In genomic region chr1:107345979-107346378, GRCm38 (mm10) we compare ENCODE assay signal across 21 mouse cellular contexts. TPM values are rescaled to one million over a fixed set of nuclear protein-coding genes. Genes with fewer than 3 reads are reported as not detected.
DNase-seq lines count a peak whose midpoint lies in the region; ATAC-seq and TF ChIP-seq lines count a peak whose summit lies in the region.
"Had no signal": no experiment of that assay in that cellular context is flagged by ENCODE, and none has a peak within 500 bp of the region (broad histone marks: within the 10 kb centered on the region; RNA-seq: fewer than 3 reads in every experiment).

No protein-coding gene starts in this region.

- no peak overlapping the region for H3K4me2 ChIP-seq in kidney, postnatal 0 days (ENCODE audit: low read length)
- H3K4me2 ChIP-seq: heart, embryonic 12.5 days; lung, embryonic 14.5 days; neural tube, embryonic 13.5 days had no signal

- H3K36me3 ChIP-seq in kidney, postnatal 0 days (ENCODE audit: insufficient read depth, low read length), result no peaks in the 10 kb centered on the region
- H3K36me3 ChIP-seq: heart, embryonic 12.5 days; neural tube, embryonic 13.5 days had no signal

- DNase-seq in kidney, postnatal 0 days (ENCODE audit: low spot score), result no peak
- no peak for DNase-seq in kidney, postnatal 25 days
- DNase-seq in ES-CJ7 (ENCODE audit: low read depth, low spot score), result peak; percentile 25
- DNase-seq in adipocyte (ENCODE audit: low spot score), result peak; percentile 5
- no peak for DNase-seq in c-Kit-positive CD71-positive TER-119-positive erythroid progenitor cells, embryonic 14.5 days (ENCODE audit: low spot score)
- no peak for DNase-seq in heart, postnatal 25 days (ENCODE audit: low spot score)
- DNase-seq: adrenal gland, postnatal 25 days; gastrocnemius, postnatal 36 days; heart, postnatal 36 days; kidney, adult 18-20 months; kidney, postnatal 36 days; layer of hippocampus, adult 9-11 months; liver; lung, embryonic 14.5 days; right cerebral cortex, postnatal 14 days had no signal

- H3K4me3 ChIP-seq in kidney, postnatal 0 days (replicated peaks; ENCODE audit: low read depth, low read length), result no peak overlapping the region
- H3K4me3 ChIP-seq: heart, embryonic 12.5 days; neural tube, embryonic 13.5 days had no signal

- no peak overlapping the region for H3K27ac ChIP-seq in kidney, postnatal 0 days
- H3K27ac ChIP-seq: macrophage; neural tube, embryonic 13.5 days had no signal

- H3K9ac ChIP-seq in kidney, postnatal 0 days (ENCODE audit: low read depth, low read length), result no peak overlapping the region
- H3K9ac ChIP-seq: heart, embryonic 12.5 days; lung, embryonic 14.5 days; neural tube, embryonic 13.5 days had no signal

- intact Hi-C loops in heart, postnatal 25 days (cut with DNase I), result no loop called here

- TF ChIP-seq CTCF in kidney, postnatal 0 days (IDR thresholded peaks at IDR 0.05; ENCODE audit: low read depth), result peak; percentile 18; the same call in 1 of the 2 replicates

- ATAC-seq in kidney, postnatal 0 days (replicated peaks; ENCODE audit: low FRiP score, low read depth), result no peak
- 0 out of 2 replicates have a peak, but pooled peaks have one; percentile 47 for ATAC-seq in monocyte, adult 5-6 weeks (replicated peaks; ENCODE audit: insufficient number of reproducible peaks, low FRiP score, low TSS enrichment, poor library complexity, severe bottlenecking)

- H3K4me1 ChIP-seq in kidney, postnatal 0 days (replicated peaks; ENCODE audit: insufficient read depth, low read length), result no peaks in the 10 kb centered on the region
- H3K4me1 ChIP-seq: heart, embryonic 12.5 days; neural tube, embryonic 13.5 days had no signal

- H3K27me3 ChIP-seq in kidney, postnatal 0 days (ENCODE audit: insufficient read depth, low read length), result no peaks in the 10 kb centered on the region
- H3K27me3 ChIP-seq: heart, embryonic 12.5 days; neural tube, embryonic 13.5 days had no signal

- H3K9me3 ChIP-seq in kidney, postnatal 0 days (replicated peaks; ENCODE audit: low read length), result no peaks in the 10 kb centered on the region
- H3K9me3 ChIP-seq: heart, embryonic 12.5 days; neural tube, embryonic 13.5 days had no signal

RNA-seq across cellular contexts. Expression of gene Serpinb11, which starts 15.0 kb away (rescaled TPM):
- not detected in 2 replicates for polyA plus RNA-seq in kidney, postnatal 0 days (2015; fragmentation: Nextera tagmentation; extraction: Ambion mirVana)
- total RNA-seq in monocyte, adult 5-6 weeks (2017), result not detected in 3 replicates
- not detected for total RNA-seq in heart, postnatal 25 days (2021)
- total RNA-seq: adrenal gland, postnatal 25 days; gastrocnemius, postnatal 36 days; heart, postnatal 36 days; left cerebral cortex, postnatal 14 days had no signal
- polyA plus RNA-seq: forebrain, embryonic 11.5 days; heart, embryonic 12.5 days; lung, embryonic 14.5 days; macrophage; neural tube, embryonic 13.5 days had no signal

RNA-seq across cellular contexts. Expression of gene Serpinb7, which starts 53.5 kb away (rescaled TPM):
- not detected in 2 replicates for polyA plus RNA-seq in kidney, postnatal 0 days (2015; fragmentation: Nextera tagmentation; extraction: Ambion mirVana)
- not detected in 3 replicates for total RNA-seq in monocyte, adult 5-6 weeks (2017)
- not detected for total RNA-seq in heart, postnatal 25 days (2021)
- total RNA-seq: adrenal gland, postnatal 25 days; gastrocnemius, postnatal 36 days; heart, postnatal 36 days; left cerebral cortex, postnatal 14 days had no signal
- polyA plus RNA-seq: forebrain, embryonic 11.5 days; heart, embryonic 12.5 days; lung, embryonic 14.5 days; macrophage; neural tube, embryonic 13.5 days had no signal

Comparison
In these comparisons a context has a peak if more than half of its experiments do, and no peak if none do; other contexts are left out.
1. DNase-seq: peak in ES-CJ7 (single experiment) and adipocyte (single experiment); none in kidney, postnatal 0 days (single experiment), kidney, postnatal 25 days (0 of 2), c-Kit-positive CD71-positive TER-119-positive erythroid progenitor cells, embryonic 14.5 days (single experiment) and heart, postnatal 25 days (single experiment).